Mouse (Mus musculus) liver, embryonic 14.5 days (tissue): Measurements from ENCODE around the gene Lamb3.

Experiments used
- CTCF ChIP-seq: IDR thresholded peaks from 2 replicates; pipeline ENCODE4 v1.5.1; 2016; ENCODE audit warnings: antibody characterized with exemption, low read depth, control low read depth
- EP300 ChIP-seq: IDR thresholded peaks from 2 replicates; pipeline ENCODE4 v1.6.1; 2016; ENCODE audit warnings: antibody characterized with exemption, low read depth

- TF ChIP-seq CTCF: no peak
- no peak for TF ChIP-seq EP300
Measured at GRCm38 (mm10) chr1:193387241-193387640, 179.7 kb downstream of the Lamb3 start.
